Mouse (Mus musculus) adrenal gland, postnatal 25 days (tissue): ENCODE results near the gene Bpi. TPM values are rescaled to one million over a fixed set of nuclear protein-coding genes. Genes with fewer than 3 reads are reported as not detected.
A peak's percentile ranks its signal among the peaks of the same experiment; 100 is the strongest.

Experiments used
- DNase-seq: peaks from one replicate; pipeline ENCODE4 v3.0.0; 2021; ENCODE audit warnings: mixed read lengths
- microRNA-seq, 2 experiments: library from miRNA; unstranded; fragments of <30 nt; microRNA quantifications; one replicate each; pipeline ENCODE4 v1.2.0; 2021
- total RNA-seq: library from RNA; stranded (reverse); gene quantifications from 2 replicates; pipeline ENCODE4 v1.2.3, GENCODE M21; 2021

Bpi gene
- total RNA-seq, 1 experiment from 2014 or later = not detected

GRCm38 (mm10) chr2:158295700-158296099 is 37.8 kb downstream of the Bpi start:
- DNase-seq = no peak

- no peak for DNase-seq
Observed at GRCm38 (mm10) chr2:158299203-158299602, 41.3 kb downstream of the Bpi start.

- DNase-seq = no peak
Observed at GRCm38 (mm10) chr2:158299731-158300130, 41.8 kb downstream of the Bpi start.

- no peak for DNase-seq
Observed at GRCm38 (mm10) chr2:158302807-158303206, 44.9 kb downstream of the Bpi start.

- peak; percentile 14 for DNase-seq
Observed at GRCm38 (mm10) chr2:158305948-158306695, 48.2 kb downstream of the Bpi start, which contains the start of gene Lbp. Gene Lbp, plus strand, starts transcription at chr2:158306493.

GRCm38 (mm10) chr2:158306696-158307049 is 48.8 kb downstream of the Bpi start:
- DNase-seq = no peak

GRCm38 (mm10) chr2:158308276-158308675 is 50.4 kb downstream of the Bpi start:
- DNase-seq = no peak

GRCm38 (mm10) chr2:158313089-158313488 is 55.2 kb downstream of the Bpi start:
- DNase-seq = no peak

GRCm38 (mm10) chr2:158316371-158316770 is 58.5 kb downstream of the Bpi start:
- DNase-seq = no peak

- peak; percentile 66 for DNase-seq
Observed at GRCm38 (mm10) chr2:158317026-158317425, 59.1 kb downstream of the Bpi start.

- DNase-seq = no peak
Observed at GRCm38 (mm10) chr2:158321596-158321995, 63.7 kb downstream of the Bpi start.

GRCm38 (mm10) chr2:158322845-158323244 is 65.0 kb downstream of the Bpi start:
- DNase-seq = no peak

GRCm38 (mm10) chr2:158324531-158325190 is 66.8 kb downstream of the Bpi start:
- DNase-seq = no peak

GRCm38 (mm10) chr2:158325609-158326008 is 67.7 kb downstream of the Bpi start:
- no peak for DNase-seq

Small RNA genes lying within 50 kb of the gene (microRNA-seq; reads per million reads assigned to microRNA genes)
- gene Mir7685 = 0 reads per million in 2 experiments

Other genes starting within 250 kb of the Bpi start
- gene Tti1, start 229.7 kb upstream of the Bpi start, total RNA-seq = 20.2 and 26.3 TPM in 2 replicates
- gene Rprd1b, start 229.6 kb upstream of the Bpi start, total RNA-seq = 31.0 and 32.6 TPM in 2 replicates
- 33.4 and 33.5 TPM in 2 replicates for gene Tgm2, start 111.7 kb upstream of the Bpi start, total RNA-seq
- 1.3 and 2.4 TPM in 2 replicates for gene D630003M21Rik, start 28.9 kb upstream of the Bpi start, total RNA-seq
- gene Lbp, start 48.4 kb downstream of the Bpi start, total RNA-seq = 11.5 and 12.4 TPM in 2 replicates
- gene Snhg11, start 117.5 kb downstream of the Bpi start, total RNA-seq = 5.3 and 8.6 TPM in 2 replicates
- gene Ralgapb, start 151.8 kb downstream of the Bpi start, total RNA-seq = 68.9 and 72.1 TPM in 2 replicates
- gene Adig, start 244.5 kb downstream of the Bpi start, total RNA-seq = 43.7 and 44.2 TPM in 2 replicates